Mouse (Mus musculus): ENCODE data around the gene Ksr1. TPM values are rescaled to one million over a fixed set of nuclear protein-coding genes. Genes with fewer than 3 reads are reported as not detected.

The Ksr1 gene
- polyA plus RNA-seq, 1 experiment from 2014 or later: 3.2 TPM

- Histone ChIP-seq H3K36me3 (ENCODE audit: control insufficient read depth, insufficient read depth, low read length) (no peaks in the 10 kb centered on the region), H3K27ac (ENCODE audit: low read length) (no peak overlapping the region), H3K27me3 (ENCODE audit: control insufficient read depth, insufficient read depth, low read length) (no peaks in the 10 kb centered on the region), H3K9ac (ENCODE audit: low read length) (no peak overlapping the region), H3K4me1 (ENCODE audit: control insufficient read depth, insufficient read depth, low read length) (peaks cover 25% of the 10 kb centered on the region), H3K9me3 (replicated peaks; ENCODE audit: control insufficient read depth, low read length) (no peaks in the 10 kb centered on the region), H3K4me2 (ENCODE audit: low read depth, low read length) (no peak overlapping the region), H3K4me3 (replicated peaks; ENCODE audit: low read length) (no peak overlapping the region)
- WGBS: 72% methylated on average over 13 of the region's 13 CpGs
- ATAC-seq (ENCODE audit: insufficient read depth, low FRiP score): no peak
These were observed 11.6 kb downstream of the Ksr1 start for GRCm38 (mm10) chr11:79134416-79135104.

GRCm38 (mm10) chr11:79133961-79134360 lies 12.2 kb downstream of the Ksr1 start:
- Histone ChIP-seq H3K9me3 (replicated peaks; ENCODE audit: control insufficient read depth, low read length) (no peaks in the 10 kb centered on the region), H3K27me3 (ENCODE audit: control insufficient read depth, insufficient read depth, low read length) (no peaks in the 10 kb centered on the region), H3K27ac (ENCODE audit: low read length) (no peak overlapping the region), H3K9ac (ENCODE audit: low read length) (no peak overlapping the region), H3K4me2 (ENCODE audit: low read depth, low read length) (no peak overlapping the region), H3K36me3 (ENCODE audit: control insufficient read depth, insufficient read depth, low read length) (no peaks in the 10 kb centered on the region), H3K4me3 (replicated peaks; ENCODE audit: low read length) (no peak overlapping the region), H3K4me1 (ENCODE audit: control insufficient read depth, insufficient read depth, low read length) (peaks cover 25% of the 10 kb centered on the region)
- no peak for ATAC-seq (ENCODE audit: insufficient read depth, low FRiP score)
- WGBS: 77% methylated on average over 9 of the region's 9 CpGs

GRCm38 (mm10) chr11:79133051-79133450 lies 13.2 kb downstream of the Ksr1 start:
- no peak overlapping the region for H3K27ac ChIP-seq (ENCODE audit: low read length)
- ATAC-seq (ENCODE audit: insufficient read depth, low FRiP score): no peak
- no peaks in the 10 kb centered on the region for H3K36me3 ChIP-seq (ENCODE audit: control insufficient read depth, insufficient read depth, low read length)
- 83% methylated on average over 5 of the region's 5 CpGs for WGBS
- H3K27me3 ChIP-seq (ENCODE audit: control insufficient read depth, insufficient read depth, low read length): no peaks in the 10 kb centered on the region
- peaks cover 22% of the 10 kb centered on the region for H3K4me1 ChIP-seq (ENCODE audit: control insufficient read depth, insufficient read depth, low read length)
- no peak overlapping the region for H3K4me3 ChIP-seq (replicated peaks; ENCODE audit: low read length)
- no peaks in the 10 kb centered on the region for H3K9me3 ChIP-seq (replicated peaks; ENCODE audit: control insufficient read depth, low read length)
- H3K4me2 ChIP-seq (ENCODE audit: low read depth, low read length): no peak overlapping the region
- H3K9ac ChIP-seq (ENCODE audit: low read length): no peak overlapping the region

GRCm38 (mm10) chr11:79131949-79132411 lies 14.2 kb downstream of the Ksr1 start:
- Histone ChIP-seq H3K36me3 (ENCODE audit: control insufficient read depth, insufficient read depth, low read length) (no peaks in the 10 kb centered on the region), H3K4me2 (ENCODE audit: low read depth, low read length) (no peak overlapping the region), H3K9me3 (replicated peaks; ENCODE audit: control insufficient read depth, low read length) (no peaks in the 10 kb centered on the region), H3K27me3 (ENCODE audit: control insufficient read depth, insufficient read depth, low read length) (no peaks in the 10 kb centered on the region), H3K4me1 (ENCODE audit: control insufficient read depth, insufficient read depth, low read length) (peaks cover 22% of the 10 kb centered on the region), H3K4me3 (replicated peaks; ENCODE audit: low read length) (no peak overlapping the region), H3K9ac (ENCODE audit: low read length) (no peak overlapping the region), H3K27ac (ENCODE audit: low read length) (no peak overlapping the region)
- WGBS: 44% methylated on average over 9 of the region's 9 CpGs
- ATAC-seq (ENCODE audit: insufficient read depth, low FRiP score): peak; percentile 84

GRCm38 (mm10) chr11:79129388-79130356 lies 16.5 kb downstream of the Ksr1 start:
- Histone ChIP-seq H3K9ac (ENCODE audit: low read length) (no peak overlapping the region), H3K36me3 (ENCODE audit: control insufficient read depth, insufficient read depth, low read length) (no peaks in the 10 kb centered on the region), H3K27ac (ENCODE audit: low read length) (no peak overlapping the region), H3K9me3 (replicated peaks; ENCODE audit: control insufficient read depth, low read length) (no peaks in the 10 kb centered on the region), H3K4me1 (ENCODE audit: control insufficient read depth, insufficient read depth, low read length) (0 out of 2 replicates have a peak, but pooled peaks cover 7% of the 10 kb centered on the region), H3K4me3 (replicated peaks; ENCODE audit: low read length) (no peak overlapping the region), H3K4me2 (ENCODE audit: low read depth, low read length) (no peak overlapping the region), H3K27me3 (ENCODE audit: control insufficient read depth, insufficient read depth, low read length) (no peaks in the 10 kb centered on the region)
- WGBS: 72% methylated on average over 13 of the region's 13 CpGs
- ATAC-seq (ENCODE audit: insufficient read depth, low FRiP score): no peak

- 87% methylated on average over 7 of the region's 7 CpGs for WGBS
- Histone ChIP-seq H3K9ac (ENCODE audit: low read length) (no peak overlapping the region), H3K27ac (ENCODE audit: low read length) (no peak overlapping the region), H3K4me3 (replicated peaks; ENCODE audit: low read length) (no peak overlapping the region), H3K36me3 (ENCODE audit: control insufficient read depth, insufficient read depth, low read length) (no peaks in the 10 kb centered on the region), H3K4me2 (ENCODE audit: low read depth, low read length) (no peak overlapping the region), H3K27me3 (ENCODE audit: control insufficient read depth, insufficient read depth, low read length) (no peaks in the 10 kb centered on the region), H3K4me1 (ENCODE audit: control insufficient read depth, insufficient read depth, low read length) (peaks cover 11% of the 10 kb centered on the region; the same call in 1 of the 2 replicates), H3K9me3 (replicated peaks; ENCODE audit: control insufficient read depth, low read length) (no peaks in the 10 kb centered on the region)
- no peak for ATAC-seq (ENCODE audit: insufficient read depth, low FRiP score)
These were observed 18.0 kb downstream of the Ksr1 start for GRCm38 (mm10) chr11:79128233-79128632.

- no peaks in the 10 kb centered on the region for H3K27me3 ChIP-seq (ENCODE audit: control insufficient read depth, insufficient read depth, low read length)
- no peaks in the 10 kb centered on the region for H3K9me3 ChIP-seq (replicated peaks; ENCODE audit: control insufficient read depth, low read length)
- no peak overlapping the region for H3K9ac ChIP-seq (ENCODE audit: low read length)
- no peak overlapping the region for H3K27ac ChIP-seq (ENCODE audit: low read length)
- ATAC-seq (ENCODE audit: insufficient read depth, low FRiP score): no peak
- H3K4me2 ChIP-seq (ENCODE audit: low read depth, low read length): no peak overlapping the region
- H3K36me3 ChIP-seq (ENCODE audit: control insufficient read depth, insufficient read depth, low read length): no peaks in the 10 kb centered on the region
- H3K4me3 ChIP-seq (replicated peaks; ENCODE audit: low read length): no peak overlapping the region
- peaks cover 9% of the 10 kb centered on the region; the same call in 1 of the 2 replicates for H3K4me1 ChIP-seq (ENCODE audit: control insufficient read depth, insufficient read depth, low read length)
- WGBS: 83% methylated on average over 3 of the region's 3 CpGs
These were observed 19.2 kb downstream of the Ksr1 start for GRCm38 (mm10) chr11:79126963-79127362.

- no peak for ATAC-seq (ENCODE audit: insufficient read depth, low FRiP score)
- WGBS: 64% methylated on average over 8 of the region's 8 CpGs
These were observed 20.4 kb downstream of the Ksr1 start for GRCm38 (mm10) chr11:79125775-79126174.

GRCm38 (mm10) chr11:79122556-79122955 lies 23.7 kb downstream of the Ksr1 start:
- 84% methylated on average over 10 of the region's 10 CpGs for WGBS
- Histone ChIP-seq H3K27ac (ENCODE audit: low read length) (no peak overlapping the region), H3K9me3 (replicated peaks; ENCODE audit: control insufficient read depth, low read length) (no peaks in the 10 kb centered on the region), H3K4me2 (ENCODE audit: low read depth, low read length) (no peak overlapping the region), H3K4me1 (ENCODE audit: control insufficient read depth, insufficient read depth, low read length) (peaks cover 10% of the 10 kb centered on the region), H3K36me3 (ENCODE audit: control insufficient read depth, insufficient read depth, low read length) (no peaks in the 10 kb centered on the region), H3K9ac (ENCODE audit: low read length) (no peak overlapping the region), H3K27me3 (ENCODE audit: control insufficient read depth, insufficient read depth, low read length) (no peaks in the 10 kb centered on the region), H3K4me3 (replicated peaks; ENCODE audit: low read length) (no peak overlapping the region)
- ATAC-seq (ENCODE audit: insufficient read depth, low FRiP score): no peak

More at GRCm38 (mm10) chr11:79125775-79126174, 20.4 kb downstream of the Ksr1 start:
- no peaks in the 10 kb centered on the region for H3K36me3 ChIP-seq (ENCODE audit: control insufficient read depth, insufficient read depth, low read length)
- H3K9ac ChIP-seq (ENCODE audit: low read length): no peak overlapping the region
- H3K27ac ChIP-seq (ENCODE audit: low read length): no peak overlapping the region
- peaks cover 5% of the 10 kb centered on the region; the same call in 1 of the 2 replicates for H3K4me1 ChIP-seq (ENCODE audit: control insufficient read depth, insufficient read depth, low read length)
- H3K27me3 ChIP-seq (ENCODE audit: control insufficient read depth, insufficient read depth, low read length): no peaks in the 10 kb centered on the region
- no peak overlapping the region for H3K4me3 ChIP-seq (replicated peaks; ENCODE audit: low read length)
- no peak overlapping the region for H3K4me2 ChIP-seq (ENCODE audit: low read depth, low read length)
- no peaks in the 10 kb centered on the region for H3K9me3 ChIP-seq (replicated peaks; ENCODE audit: control insufficient read depth, low read length)

Data from stomach, embryonic 16.5 days (tissue).